Mouse (Mus musculus): ENCODE data around the gene Ccdc22.

Gene Ccdc22

DNA sequence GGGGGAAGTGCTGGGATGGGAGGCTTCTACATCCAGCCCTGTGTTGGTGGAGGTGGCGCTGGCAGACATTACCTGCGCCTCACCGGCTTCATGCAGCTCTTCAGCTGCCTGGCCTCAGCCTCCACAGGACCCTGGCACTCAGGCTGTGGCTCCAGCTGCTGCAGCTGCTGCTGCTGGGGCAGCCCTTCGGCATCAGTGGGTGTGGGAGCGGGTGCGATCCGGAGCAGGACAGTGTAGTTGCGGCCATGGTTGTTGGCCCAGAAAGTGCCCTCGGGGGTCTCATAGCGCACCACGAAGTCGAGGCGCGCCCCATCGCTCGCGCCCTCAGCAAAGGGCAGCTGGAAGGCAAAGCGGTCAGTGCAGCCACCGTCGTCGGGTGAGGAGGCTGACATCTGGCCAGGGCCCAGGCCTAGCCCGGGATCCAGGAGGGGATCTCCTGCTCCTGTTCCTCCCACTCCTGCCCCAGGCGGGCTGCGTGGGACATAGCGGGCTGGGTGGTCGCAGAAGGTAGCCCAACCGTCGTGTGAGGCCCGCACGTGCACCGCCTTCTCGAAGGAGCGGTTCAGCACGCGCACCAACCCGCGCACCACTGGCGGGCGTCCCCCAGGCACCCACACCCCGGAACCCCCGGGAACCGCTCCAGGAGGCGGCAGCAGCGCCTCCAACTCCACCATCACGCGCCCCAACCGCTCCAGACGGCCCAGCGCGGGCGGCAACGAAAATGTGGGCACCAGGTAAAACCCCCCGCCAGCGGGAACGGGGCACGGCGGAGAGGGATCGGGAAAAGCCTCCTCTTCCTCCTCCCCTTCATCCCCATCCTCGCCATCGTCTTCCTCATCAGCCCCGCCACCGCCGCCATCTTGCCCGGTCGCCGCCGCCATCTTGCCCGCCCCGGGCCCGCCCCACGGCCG, 31.9 kb downstream of the Ccdc22 start, which contains the start of gene Foxp3:
TSS of gene Foxp3 (plus strand) at position 469 of the 911 bp plus-strand sequence.
- no peak for DNase-seq (ENCODE audit: low spot score)

DNA sequence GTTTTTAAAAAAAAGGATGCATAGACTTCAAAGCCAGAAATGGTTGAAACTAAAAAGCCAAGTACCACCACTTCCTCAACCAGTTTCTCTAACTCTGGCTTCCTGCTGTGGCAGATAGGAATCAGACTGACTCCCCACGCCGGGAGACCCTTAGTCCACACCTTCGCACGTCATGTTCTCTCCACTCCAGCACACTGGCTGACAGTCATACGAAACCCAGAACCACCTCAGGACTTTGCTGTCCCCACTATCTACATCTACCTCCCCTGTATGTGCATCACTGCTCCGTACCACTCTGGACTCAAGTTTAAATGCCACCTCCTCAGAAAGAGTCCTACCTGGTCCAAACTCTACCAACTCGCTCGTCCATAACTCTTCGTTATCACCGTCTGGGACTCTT, 32.9 kb downstream of the Ccdc22 start:
- DNase-seq (ENCODE audit: low spot score), result no peak

GRCm38 (mm10) chrX:7571565-7572136, 33.7 kb downstream of the Ccdc22 start:
- DNase-seq (ENCODE audit: low spot score), result no peak

DNA sequence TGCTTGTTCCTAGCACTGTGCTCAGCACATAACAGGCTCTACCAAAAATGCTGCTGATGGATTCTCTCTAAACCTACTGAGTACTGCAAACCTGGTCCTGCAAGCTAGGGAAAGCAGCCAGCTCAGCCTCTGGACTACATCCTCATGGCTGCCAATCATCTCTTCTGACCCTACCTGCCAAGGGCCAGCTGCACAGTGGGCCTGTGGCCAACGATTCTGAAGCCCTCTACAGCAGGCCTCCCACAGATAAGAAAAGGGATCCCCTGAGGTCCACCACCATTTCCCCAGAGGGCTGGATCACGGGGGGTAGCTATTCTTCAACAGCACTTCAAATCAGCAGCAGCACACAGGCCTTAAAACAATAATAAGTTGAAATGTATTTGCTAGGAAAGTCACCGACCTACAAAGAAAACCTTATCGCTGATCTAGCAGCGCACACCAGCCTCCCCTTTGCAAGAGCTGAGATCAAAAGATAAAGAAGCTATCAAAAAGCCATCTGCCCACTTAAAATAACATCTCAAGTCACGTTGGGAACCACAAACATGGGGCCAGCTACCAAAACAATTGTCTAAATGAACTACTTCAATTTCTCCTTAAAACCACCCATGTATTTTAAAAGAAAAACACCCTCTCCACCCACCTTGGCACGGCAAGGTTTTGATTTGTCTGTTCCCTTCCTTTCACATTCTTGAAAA, 34.7 kb downstream of the Ccdc22 start:
- DNase-seq (ENCODE audit: low spot score), result no peak

DNA sequence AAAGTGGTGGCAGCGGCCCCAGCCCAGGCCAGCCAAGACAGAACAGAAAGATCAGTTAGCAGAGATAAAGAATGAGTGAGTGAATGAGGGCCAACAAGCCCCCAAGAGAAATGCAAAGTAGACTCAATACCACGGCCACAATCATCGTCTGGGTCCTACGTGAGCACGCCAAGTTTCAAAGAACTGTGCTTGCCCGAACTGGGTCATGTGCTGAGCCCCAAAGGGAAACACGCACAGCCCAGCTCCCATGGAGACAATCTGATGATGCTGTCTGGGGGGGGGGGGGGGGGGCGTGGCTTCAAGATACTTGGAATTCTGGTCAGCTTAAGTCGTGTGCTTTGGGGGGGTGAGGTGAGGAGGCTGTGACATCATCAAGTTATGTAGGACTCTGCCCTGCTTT, 37.8 kb downstream of the Ccdc22 start:
- DNase-seq (ENCODE audit: low spot score), result no peak

GRCm38 (mm10) chrX:7566352-7566751, 39.0 kb downstream of the Ccdc22 start:
- DNase-seq (ENCODE audit: low spot score), result no peak

DNA sequence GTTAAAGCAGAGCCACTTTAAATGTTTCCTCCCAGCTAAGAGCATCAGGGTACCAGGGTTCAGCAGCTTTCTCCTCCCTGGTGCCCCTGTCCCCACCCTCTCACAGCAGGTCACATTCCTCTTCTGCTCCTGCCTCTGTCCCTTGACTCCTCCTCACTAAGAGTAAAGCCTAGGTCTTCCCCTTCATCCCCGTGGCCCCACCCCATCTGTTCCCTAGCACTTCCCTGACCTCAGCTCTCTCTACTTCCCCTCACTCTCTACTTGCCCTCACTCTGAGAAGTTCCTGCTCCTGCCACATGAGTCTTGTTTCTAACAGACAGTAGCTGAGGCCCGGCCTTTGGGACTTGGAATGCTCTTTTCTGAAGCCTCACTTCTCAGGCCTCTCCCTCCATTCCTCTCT, 42.2 kb downstream of the Ccdc22 start:
- no peak for DNase-seq (ENCODE audit: low spot score)

GRCm38 (mm10) chrX:7553474-7553873, 51.8 kb downstream of the Ccdc22 start:
- DNase-seq (ENCODE audit: low spot score), result no peak
